Mouse (Mus musculus): ENCODE results near the gene Ppil1.

Ppil1 gene

DNA sequence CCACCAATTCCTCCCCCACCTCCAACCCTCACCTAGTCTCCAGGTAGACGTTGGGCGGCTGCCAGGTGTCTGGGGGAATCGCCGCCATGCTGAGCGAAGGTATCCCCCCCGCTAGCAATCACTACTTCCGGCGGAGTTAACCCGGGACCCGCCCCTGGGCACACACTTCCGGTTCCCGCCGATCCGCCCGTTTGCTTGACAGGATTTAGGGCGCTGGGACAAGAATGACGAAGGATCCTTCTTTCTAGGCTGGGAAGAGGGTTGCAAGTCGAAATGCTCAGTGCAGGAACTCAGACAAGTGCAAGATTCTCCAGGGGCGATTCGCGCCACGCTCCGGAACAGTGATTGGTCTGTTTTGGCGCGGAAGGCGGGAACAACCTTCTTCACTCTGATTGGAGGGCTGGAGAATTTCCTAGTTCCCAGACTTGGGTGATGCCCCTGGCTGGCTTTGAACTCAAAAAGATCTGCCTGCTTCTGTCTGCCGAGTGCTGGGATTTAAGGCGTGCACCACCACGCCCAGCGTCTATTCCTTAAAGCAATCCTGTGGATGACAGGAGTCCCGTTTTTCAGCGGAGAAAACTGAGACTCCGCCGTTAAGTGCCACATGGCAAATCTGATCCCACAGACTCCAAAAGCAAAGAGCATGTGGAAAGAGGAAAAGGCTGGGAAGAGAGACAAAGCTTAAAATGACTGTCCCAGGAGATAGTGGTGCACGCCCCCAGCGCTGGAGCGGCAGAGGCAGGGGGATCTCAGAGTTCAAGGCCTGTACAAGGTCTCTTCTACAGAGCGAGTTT lies at the start of gene Ppil1:
Gene Ppil1, minus strand, starts transcription at position 347 of the 794 bp plus-strand sequence.
- DNase-seq (ENCODE audit: low spot score in 2 of 2), result peak; percentile 86 to 88

- DNase-seq (ENCODE audit: low spot score in 2 of 2), result no peak
These were observed 49.3 kb upstream of the Ppil1 start for GRCm38 (mm10) chr17:29313300-29313699.

DNA sequence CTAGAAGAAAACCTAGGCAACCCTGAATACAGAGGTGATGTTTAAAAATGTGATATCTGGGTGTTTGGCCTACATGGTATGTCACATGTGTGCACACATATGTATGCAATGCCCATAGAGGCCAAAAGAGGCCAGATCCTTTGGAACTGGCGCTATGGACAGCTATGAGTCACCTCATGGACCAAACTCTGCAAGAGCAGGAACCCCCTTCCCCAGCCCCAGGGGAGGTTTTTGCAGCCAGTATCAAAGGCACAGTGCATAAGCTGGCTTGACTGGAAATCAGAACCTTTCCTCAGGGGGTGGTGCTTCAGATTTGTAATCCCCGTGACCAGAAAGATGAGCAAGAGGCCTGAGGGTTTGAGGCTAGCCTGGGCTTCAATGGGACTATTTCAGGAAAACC lies 48.1 kb upstream of the Ppil1 start:
- DNase-seq (ENCODE audit: low spot score in 2 of 2), result no peak

DNA sequence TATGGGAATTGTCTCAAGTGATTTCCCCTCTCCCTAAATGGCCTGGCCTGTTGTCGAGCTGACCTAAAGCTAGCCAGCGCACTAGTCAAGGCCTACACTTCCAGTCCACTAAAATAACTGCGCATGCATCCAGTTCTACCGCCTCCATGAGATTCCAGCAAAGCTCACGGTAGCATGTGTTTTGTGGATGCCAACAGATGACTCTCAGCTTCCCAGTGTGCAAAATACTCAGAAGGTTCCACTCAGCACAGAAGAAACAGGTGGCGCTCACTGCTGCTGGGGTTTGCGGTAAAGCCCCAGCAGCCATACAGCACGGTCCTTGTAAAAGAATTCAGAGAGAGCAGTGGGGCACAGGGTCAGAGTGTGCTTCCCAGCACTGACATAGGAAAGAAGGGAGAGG lies 47.6 kb upstream of the Ppil1 start:
- no peak for DNase-seq (ENCODE audit: low spot score in 2 of 2)

DNA sequence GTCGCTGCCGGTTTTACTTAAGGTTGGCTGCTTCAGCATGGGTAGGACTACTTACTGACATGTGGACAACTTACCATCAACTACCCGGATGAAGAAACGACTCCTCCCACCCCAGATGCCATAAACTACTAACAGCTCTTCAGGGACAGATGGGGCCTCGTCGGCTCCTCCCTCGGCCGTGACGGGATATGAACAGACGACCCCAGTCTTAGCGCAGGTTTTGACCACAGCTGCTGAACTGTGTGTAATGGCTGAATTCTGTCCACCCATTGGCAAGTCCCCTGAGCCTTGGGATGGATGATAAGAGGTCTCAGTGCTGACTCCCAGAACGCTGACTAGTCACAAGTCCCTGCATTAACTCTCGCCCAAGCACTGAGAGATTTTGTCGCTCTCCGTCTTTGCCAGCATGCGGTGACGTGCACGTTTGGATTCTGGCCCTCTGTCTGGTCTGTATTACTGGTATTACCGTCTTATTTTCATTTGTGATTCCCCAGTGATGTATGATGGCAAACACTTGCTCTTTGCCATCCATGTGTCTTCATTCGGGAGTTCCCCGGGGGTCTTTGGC lies 46.2 kb upstream of the Ppil1 start:
- DNase-seq (ENCODE audit: low spot score in 2 of 2), result no peak

DNA sequence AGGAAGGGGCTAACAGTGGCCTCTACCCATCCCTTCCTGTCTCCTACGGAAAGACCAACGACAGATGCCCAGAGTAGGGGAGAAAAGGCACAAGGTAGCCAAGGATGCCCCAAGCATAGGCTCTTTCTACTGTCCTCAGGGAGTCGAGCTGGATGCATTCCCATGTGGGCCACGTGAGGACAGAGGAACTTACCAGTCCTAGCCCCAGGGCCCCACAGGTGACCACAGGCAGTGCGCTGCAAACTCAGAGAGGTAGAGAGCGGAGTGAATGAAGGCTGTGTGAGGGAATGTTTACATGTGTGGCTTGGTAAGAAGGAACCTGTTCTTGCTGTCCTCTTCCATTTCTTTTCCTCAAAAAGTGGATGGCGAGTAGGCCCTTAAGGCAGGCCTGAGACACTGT lies 41.9 kb upstream of the Ppil1 start:
- no peak for DNase-seq (ENCODE audit: low spot score in 2 of 2)

DNA sequence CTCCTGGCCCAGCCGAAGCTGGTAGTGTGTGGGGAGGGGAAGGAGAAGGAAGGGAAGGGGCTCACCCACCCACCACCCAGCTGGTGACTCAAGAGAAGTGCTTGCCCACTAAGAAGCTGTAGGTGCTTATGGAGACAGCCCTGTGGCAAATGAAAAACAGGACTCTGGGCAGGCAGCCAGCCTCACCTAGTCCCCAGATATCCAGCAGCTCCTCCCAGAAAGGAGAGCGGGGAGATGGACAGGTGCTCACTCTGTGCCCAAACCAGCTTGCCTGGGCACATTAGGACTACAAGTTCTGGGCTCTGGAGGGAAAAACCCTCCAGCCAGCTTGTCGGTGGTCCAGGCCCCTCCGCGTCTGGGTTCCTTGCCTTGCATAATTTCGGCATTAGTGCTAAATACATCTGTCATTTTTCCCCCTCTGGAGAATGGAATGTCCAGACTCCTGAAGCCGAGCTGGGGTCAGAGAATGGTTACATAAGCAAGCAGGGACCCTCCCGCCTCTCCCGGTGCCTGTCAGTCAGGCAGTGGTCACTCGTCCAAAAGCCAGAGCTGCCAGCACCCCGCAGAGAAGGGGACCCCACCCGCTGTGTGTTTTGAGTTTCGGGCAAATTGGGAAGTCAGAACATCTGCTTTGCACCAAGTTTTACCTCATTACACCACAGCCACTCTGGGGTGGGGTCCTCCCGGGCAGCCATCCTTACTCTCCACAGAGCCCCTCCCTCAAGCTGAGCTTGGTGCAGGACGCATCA lies 41.2 kb upstream of the Ppil1 start:
- no peak for DNase-seq (ENCODE audit: low spot score in 2 of 2)

GRCm38 (mm10) chr17:29304376-29305057 lies 40.5 kb upstream of the Ppil1 start:
- no peak for DNase-seq (ENCODE audit: low spot score in 2 of 2)

GRCm38 (mm10) chr17:29303856-29304255 lies 39.9 kb upstream of the Ppil1 start:
- no peak for DNase-seq (ENCODE audit: low spot score in 2 of 2)

GRCm38 (mm10) chr17:29303087-29303486 lies 39.1 kb upstream of the Ppil1 start:
- no peak for DNase-seq (ENCODE audit: low spot score in 2 of 2)

- DNase-seq (ENCODE audit: low spot score in 2 of 2), result no peak
These were observed 38.2 kb upstream of the Ppil1 start for GRCm38 (mm10) chr17:29302149-29302548.

- DNase-seq (ENCODE audit: low spot score in 2 of 2), result no peak
These were observed 37.4 kb upstream of the Ppil1 start for GRCm38 (mm10) chr17:29301421-29301820.

DNA sequence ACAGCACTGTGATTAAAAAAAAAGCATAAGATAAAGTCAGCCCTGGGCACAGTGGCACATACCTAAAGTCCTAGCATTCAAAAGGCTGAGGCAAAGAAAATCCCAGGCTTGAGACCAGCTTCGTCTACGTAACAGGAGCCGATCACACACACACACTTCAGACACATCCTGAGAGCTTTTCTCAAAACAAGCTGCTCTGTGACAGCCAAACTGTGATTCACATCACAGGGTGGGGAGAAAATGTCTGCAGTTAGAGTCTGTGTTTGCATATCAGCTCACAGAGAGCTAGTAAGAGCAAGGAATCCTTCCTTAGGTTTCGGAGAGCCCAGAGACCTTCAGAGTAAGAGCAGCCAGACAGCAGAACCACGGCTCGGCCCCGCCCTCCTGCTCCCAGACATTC lies 36.9 kb upstream of the Ppil1 start:
- no peak for DNase-seq (ENCODE audit: low spot score in 2 of 2)

DNA sequence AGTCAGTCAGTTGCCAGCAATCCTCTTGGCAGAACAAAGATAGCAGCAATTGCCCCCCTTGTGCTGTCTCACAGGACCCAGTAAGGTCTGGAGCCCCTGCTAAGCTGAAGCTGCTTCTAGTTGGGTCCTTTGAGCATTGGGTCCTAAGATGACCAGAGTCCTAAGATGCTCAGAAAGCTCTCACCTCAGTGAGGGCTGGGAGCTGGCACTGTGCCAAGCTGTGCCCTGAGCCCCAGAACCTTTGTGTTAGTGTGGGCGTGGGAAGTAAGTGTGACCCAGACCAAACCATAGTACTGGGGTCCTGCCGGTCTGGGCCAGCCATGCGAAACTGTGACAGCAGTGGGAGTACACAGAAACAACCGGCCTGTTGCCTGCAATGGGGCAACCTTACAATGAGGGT lies 35.3 kb upstream of the Ppil1 start:
- no peak for DNase-seq (ENCODE audit: low spot score in 2 of 2)

DNA sequence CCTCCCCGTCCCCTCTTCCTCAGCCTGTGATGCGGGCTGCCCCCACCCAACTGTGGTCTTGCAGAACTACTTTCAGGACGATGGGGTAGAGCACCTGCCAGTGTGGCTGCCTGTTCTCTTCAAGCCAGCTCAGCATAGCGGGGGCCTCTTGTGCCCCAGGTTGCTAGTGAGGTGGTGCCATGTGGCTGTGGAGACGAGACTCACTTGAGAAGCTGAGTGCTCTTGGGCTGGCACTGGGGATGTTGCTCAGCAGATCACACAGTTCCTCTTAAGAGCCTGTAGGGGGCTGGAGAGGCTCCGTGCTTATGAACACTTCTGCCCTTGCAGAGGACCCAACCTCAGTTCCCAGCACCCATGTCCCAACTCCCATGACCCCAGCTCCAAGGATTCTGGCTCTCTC lies 33.8 kb upstream of the Ppil1 start:
- no peak for DNase-seq (ENCODE audit: low spot score in 2 of 2)

- DNase-seq (ENCODE audit: low spot score in 2 of 2), result no peak
These were observed 33.3 kb upstream of the Ppil1 start for GRCm38 (mm10) chr17:29297321-29297720.

GRCm38 (mm10) chr17:29295835-29296234 lies 31.8 kb upstream of the Ppil1 start:
- no peak for DNase-seq (ENCODE audit: low spot score in 2 of 2)

GRCm38 (mm10) chr17:29293807-29294605 lies 30.0 kb upstream of the Ppil1 start:
- no peak for DNase-seq (ENCODE audit: low spot score in 2 of 2)

GRCm38 (mm10) chr17:29292996-29293395 lies 29.0 kb upstream of the Ppil1 start:
- no peak for DNase-seq (ENCODE audit: low spot score in 2 of 2)

DNA sequence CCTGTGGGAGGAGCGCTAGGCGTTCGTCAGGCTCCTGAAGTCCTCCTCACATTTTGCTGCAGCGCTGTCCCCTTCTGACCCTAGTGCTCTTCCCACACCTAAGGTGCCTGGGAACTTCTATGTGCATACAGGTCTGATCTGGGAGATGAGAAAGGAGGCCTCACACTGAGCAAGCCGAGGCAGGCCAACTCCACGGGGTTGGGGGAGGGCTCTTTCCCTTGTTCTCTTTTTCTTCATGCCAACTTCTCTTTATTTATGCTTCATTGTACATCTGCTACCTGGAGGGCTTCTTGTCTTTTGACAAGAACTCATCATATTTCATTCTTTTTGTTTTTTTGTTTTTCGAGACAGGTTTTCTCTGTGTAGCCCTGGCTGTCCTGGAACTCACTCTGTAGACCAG lies 27.8 kb upstream of the Ppil1 start:
- no peak for DNase-seq (ENCODE audit: low spot score in 2 of 2)

DNA sequence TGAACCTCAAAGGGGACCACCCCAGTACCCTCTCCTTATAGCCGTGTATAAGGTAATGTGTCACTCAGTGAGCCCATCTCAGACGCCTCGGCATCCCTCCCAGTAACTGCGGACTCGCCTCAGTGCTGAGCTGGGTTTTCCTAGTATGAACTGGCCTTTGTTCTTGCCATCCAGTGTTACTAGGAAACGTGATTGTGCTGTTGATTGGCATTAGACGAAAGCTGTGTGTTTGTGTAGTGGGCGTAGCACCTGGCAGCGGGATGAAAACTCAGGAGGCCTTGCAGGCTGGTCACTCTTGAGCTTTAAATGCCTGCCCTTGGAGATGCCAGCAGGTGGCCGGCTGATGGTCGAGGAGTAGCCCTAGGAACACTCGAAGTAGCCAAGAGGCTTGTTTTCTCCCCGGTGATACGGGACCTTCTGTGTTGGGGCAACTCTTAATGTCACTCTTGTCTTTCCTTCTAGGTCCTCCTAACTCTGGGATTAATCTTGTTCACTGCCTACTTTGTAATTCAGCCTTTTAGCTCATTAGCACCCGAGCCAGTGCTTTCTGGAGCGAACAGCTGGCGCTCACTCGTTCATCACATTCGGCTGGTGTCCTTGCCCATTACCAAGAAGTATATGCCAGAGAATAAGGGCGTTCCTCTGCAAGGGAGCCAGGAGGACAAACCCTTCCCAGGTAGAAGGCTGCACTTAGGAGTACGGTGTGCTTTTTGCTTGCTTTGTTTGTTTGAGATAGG lies 18.4 kb upstream of the Ppil1 start:
- DNase-seq (ENCODE audit: low spot score in 2 of 2), result no peak

All from right cerebral cortex, postnatal 10 days (tissue).